Mouse (Mus musculus) urinary bladder, adult 18-20 months (tissue): ENCODE measurements around the gene C530008M17Rik.

Experiments used
- DNase-seq, 2 experiments: peaks; one replicate each; pipeline ENCODE4 v3.0.0; 2022; ENCODE audit warnings: low spot score in 2 of 2, mixed read lengths in 2 of 2

C530008M17Rik gene

GRCm38 (mm10) chr5:76665421-76665820 is 9.1 kb downstream of the C530008M17Rik start:
- no peak for DNase-seq

GRCm38 (mm10) chr5:76666026-76666756 is 9.9 kb downstream of the C530008M17Rik start:
- DNase-seq = no peak

GRCm38 (mm10) chr5:76668118-76668517 is 11.8 kb downstream of the C530008M17Rik start:
- DNase-seq = no peak

- no peak for DNase-seq
These were observed 12.2 kb downstream of the C530008M17Rik start for GRCm38 (mm10) chr5:76668547-76668946.

- no peak for DNase-seq
These were observed 13.9 kb downstream of the C530008M17Rik start for GRCm38 (mm10) chr5:76670183-76670582.

- DNase-seq = no peak
These were observed 17.8 kb downstream of the C530008M17Rik start for GRCm38 (mm10) chr5:76674022-76674653.

GRCm38 (mm10) chr5:76675369-76675768 is 19.1 kb downstream of the C530008M17Rik start:
- DNase-seq = no peak

- DNase-seq = no peak
These were observed 24.6 kb downstream of the C530008M17Rik start for GRCm38 (mm10) chr5:76680959-76681358.

- no peak for DNase-seq
These were observed 25.8 kb downstream of the C530008M17Rik start for GRCm38 (mm10) chr5:76681895-76682656.

- no peak for DNase-seq
These were observed 27.1 kb downstream of the C530008M17Rik start for GRCm38 (mm10) chr5:76683455-76683854.

- DNase-seq = no peak
These were observed 28.6 kb downstream of the C530008M17Rik start for GRCm38 (mm10) chr5:76684658-76685605.

- DNase-seq = no peak
These were observed 31.8 kb downstream of the C530008M17Rik start for GRCm38 (mm10) chr5:76687961-76688600.

- DNase-seq = no peak
These were observed 32.3 kb downstream of the C530008M17Rik start for GRCm38 (mm10) chr5:76688643-76689042.

- DNase-seq = no peak
These were observed 33.9 kb downstream of the C530008M17Rik start for GRCm38 (mm10) chr5:76690177-76690593.

GRCm38 (mm10) chr5:76691251-76691650 is 34.9 kb downstream of the C530008M17Rik start:
- DNase-seq = no peak

- no peak for DNase-seq
These were observed 35.6 kb downstream of the C530008M17Rik start for GRCm38 (mm10) chr5:76691706-76692424.

GRCm38 (mm10) chr5:76697536-76697935 is 41.2 kb downstream of the C530008M17Rik start:
- DNase-seq = no peak

- DNase-seq = no peak
These were observed 41.9 kb downstream of the C530008M17Rik start for GRCm38 (mm10) chr5:76698187-76698586.

GRCm38 (mm10) chr5:76701127-76701853 is 45.0 kb downstream of the C530008M17Rik start:
- DNase-seq = no peak
